In the genomic region with DNA sequence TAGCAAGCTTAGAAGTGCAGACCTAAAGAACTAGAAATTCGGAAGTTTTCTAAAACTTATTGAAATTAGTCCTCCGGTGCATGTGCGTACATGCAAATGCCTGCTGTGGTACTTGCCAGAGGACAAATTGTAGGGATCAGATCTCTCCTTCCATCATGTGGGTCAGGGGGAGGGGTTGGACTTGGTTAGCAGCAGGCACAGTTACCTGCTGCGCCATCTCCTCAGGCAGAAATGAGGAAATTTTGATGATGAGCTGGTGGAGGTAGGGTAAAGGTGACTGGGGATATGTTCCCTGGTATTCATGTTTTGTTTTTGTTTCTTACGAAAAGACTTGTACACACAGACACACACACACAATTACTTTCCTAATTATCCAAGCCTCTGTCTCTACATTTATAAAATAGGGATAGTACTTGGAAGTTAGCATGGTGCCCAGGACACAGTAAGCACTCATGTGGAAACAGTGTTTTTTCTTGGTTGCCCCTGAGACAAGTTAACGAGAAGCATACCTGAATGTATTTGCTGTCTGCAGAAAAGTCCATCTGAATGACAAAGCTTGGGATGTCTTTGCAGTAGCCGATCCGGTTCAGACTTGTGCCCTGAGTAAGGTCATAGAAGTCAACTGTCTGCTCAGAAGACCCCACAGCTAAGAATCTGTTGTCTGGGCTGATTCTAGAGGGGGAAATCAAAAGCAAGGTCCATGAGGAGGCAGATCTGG, we compare ENCODE assay signal across 24 mouse cellular contexts. TPM values are rescaled to one million over a fixed set of nuclear protein-coding genes. Genes with fewer than 3 reads are reported as not detected.
DNase-seq lines count a peak whose midpoint lies in the region; ATAC-seq and TF ChIP-seq lines count a peak whose summit lies in the region.
"Had no signal": no experiment of that assay in that cellular context is flagged by ENCODE, and none has a peak within 500 bp of the region (broad histone marks: within the 10 kb centered on the region; RNA-seq: fewer than 3 reads in every experiment).

No protein-coding gene starts in this region.

- no peak overlapping the region for H3K4me3 ChIP-seq in layer of hippocampus, adult 2 months
- no peak overlapping the region for H3K4me3 ChIP-seq in hindbrain, embryonic 13.5 days
- H3K4me3 ChIP-seq: embryonic facial prominence, embryonic 12.5 days; forebrain, embryonic 12.5 days; heart, adult 2 months; heart, embryonic 15.5 days; hindbrain, embryonic 10.5 days; hindbrain, embryonic 15.5 days had no signal

- H3K4me2 ChIP-seq in hindbrain, embryonic 13.5 days, result no peak overlapping the region
- H3K4me2 ChIP-seq: embryonic facial prominence, embryonic 12.5 days; forebrain, embryonic 12.5 days; heart, embryonic 11.5 days; heart, embryonic 15.5 days; hindbrain, embryonic 15.5 days had no signal

- TF ChIP-seq CTCF in layer of hippocampus, adult 2 months (conservative IDR thresholded peaks at IDR 0.05), result no peak

- H3K9me3 ChIP-seq in hindbrain, embryonic 13.5 days, result no peaks in the 10 kb centered on the region
- H3K9me3 ChIP-seq: embryonic facial prominence, embryonic 12.5 days; forebrain, embryonic 12.5 days; G1E; heart, embryonic 15.5 days; hindbrain, embryonic 10.5 days; hindbrain, embryonic 15.5 days had no signal

- H3K4me1 ChIP-seq in hindbrain, embryonic 13.5 days (replicated peaks), result no peaks in the 10 kb centered on the region
- H3K4me1 ChIP-seq: embryonic facial prominence, embryonic 12.5 days; forebrain, embryonic 12.5 days; hindbrain, embryonic 10.5 days; hindbrain, embryonic 15.5 days had no signal

- H3K9ac ChIP-seq in hindbrain, embryonic 13.5 days, result no peak overlapping the region
- H3K9ac ChIP-seq: embryonic facial prominence, embryonic 12.5 days; forebrain, embryonic 12.5 days; heart, embryonic 15.5 days; hindbrain, embryonic 15.5 days had no signal

- H3K27ac ChIP-seq in layer of hippocampus, adult 2 months, result peak overlapping the region; percentile 68
- H3K27ac ChIP-seq in hindbrain, embryonic 13.5 days, result no peak overlapping the region
- H3K27ac ChIP-seq: embryonic facial prominence, embryonic 12.5 days; forebrain, embryonic 12.5 days; heart, adult 2 months; heart, embryonic 15.5 days; hindbrain, embryonic 10.5 days; hindbrain, embryonic 15.5 days had no signal

- H3K36me3 ChIP-seq in hindbrain, embryonic 13.5 days, result peaks cover 45% of the 10 kb centered on the region

- 88% methylated on average over 8 of the region's 8 CpGs for WGBS in hindbrain, embryonic 13.5 days

- H3K27me3 ChIP-seq in hindbrain, embryonic 13.5 days, result no peaks in the 10 kb centered on the region
- H3K27me3 ChIP-seq: embryonic facial prominence, embryonic 12.5 days; forebrain, embryonic 12.5 days; heart, embryonic 15.5 days; hindbrain, embryonic 15.5 days had no signal

- ATAC-seq in hindbrain, embryonic 13.5 days (ENCODE audit: low FRiP score), result no peak
- ATAC-seq: forebrain, embryonic 16.5 days; intestine, embryonic 16.5 days had no signal

- DNase-seq in layer of hippocampus, adult 2 months (ENCODE audit: low spot score in 2 of 2), result no peak
- no peak for DNase-seq in layer of hippocampus, postnatal 14 days (ENCODE audit: low spot score in 2 of 2)
- DNase-seq in R1 (ENCODE audit: low read depth, low spot score), result peak; percentile 80
- peak; percentile 59 for DNase-seq in gonadal fat pad, adult 2 months (ENCODE audit: low read depth)
- no peak for DNase-seq in spleen, adult 18-20 months
- DNase-seq in adrenal gland, postnatal 10 days, result no peak
- DNase-seq: adrenal gland, adult 2 months; adrenal gland, postnatal 36 days; cerebellum, adult 11 months; cerebellum, adult 8-10 months; cerebellum, postnatal 14 days; gastrocnemius, postnatal 14 days; heart, adult 2 months; heart, postnatal 14 days had no signal

RNA-seq across cellular contexts. Expression of a gene that starts 56.2 kb away (rescaled TPM):
- total RNA-seq in layer of hippocampus, adult 2 months (2021), result 100 to 1,000 TPM; 456 to 473 TPM
- total RNA-seq in layer of hippocampus, postnatal 14 days (2021), result 100 to 1,000 TPM; 489 to 496 TPM
- polyA plus RNA-seq in gonadal fat pad, adult 2 months (2012; rRNA removed), result 90.4 and 110 TPM in 2 replicates
- total RNA-seq in adrenal gland, postnatal 10 days (2021), result 100 to 1,000 TPM; 297 to 308 TPM
- polyA plus RNA-seq in hindbrain, embryonic 13.5 days (2015; fragmentation: Nextera tagmentation; extraction: Ambion mirVana), result 111 and 113 TPM in 2 replicates

Comparison
In these comparisons a context has a peak if more than half of its experiments do, and no peak if none do; other contexts are left out.
1. DNase-seq: peak in R1 (single experiment) and gonadal fat pad, adult 2 months (single experiment); none in layer of hippocampus, adult 2 months (0 of 2), layer of hippocampus, postnatal 14 days (0 of 2), spleen, adult 18-20 months (0 of 2) and adrenal gland, postnatal 10 days (single experiment).